16 mouse cellular contexts compared by ENCODE assay signal in genomic region chr1:43211274-43211673, GRCm38 (mm10). TPM values are rescaled to one million over a fixed set of nuclear protein-coding genes. Genes with fewer than 3 reads are reported as not detected.
"Had no signal": no experiment of that assay in that cellular context is flagged by ENCODE, and none has a peak within 500 bp of the region (broad histone marks: within the 10 kb centered on the region; RNA-seq: fewer than 3 reads in every experiment).

No protein-coding gene starts in this region.

- ATAC-seq: liver, postnatal 0 days; midbrain, embryonic 15.5 days had no signal

- H3K9ac ChIP-seq: limb, embryonic 12.5 days; liver, embryonic 13.5 days; liver, postnatal 0 days; lung, embryonic 15.5 days; midbrain, embryonic 15.5 days had no signal

- H3K4me3 ChIP-seq: limb, embryonic 12.5 days; liver, embryonic 13.5 days; lung, embryonic 15.5 days; megakaryocyte, embryonic 14.5 days; midbrain, embryonic 15.5 days had no signal

- H3K27ac ChIP-seq: limb, embryonic 12.5 days; liver, embryonic 13.5 days; lung, embryonic 15.5 days; macrophage; midbrain, embryonic 15.5 days had no signal

- H3K36me3 ChIP-seq: limb, embryonic 12.5 days; liver, embryonic 13.5 days; lung, embryonic 15.5 days; midbrain, embryonic 15.5 days had no signal

- DNase-seq: kidney, adult 8-10 months; kidney, postnatal 25 days; layer of hippocampus, adult 9-11 months; layer of hippocampus, postnatal 36 days; liver; liver, embryonic 13.5 days; liver, postnatal 0 days; right cerebral cortex, postnatal 14 days; thymus, adult 18-20 months; thymus, postnatal 14 days had no signal

- H3K9me3 ChIP-seq: limb, embryonic 12.5 days; liver, embryonic 13.5 days; lung, embryonic 15.5 days; megakaryocyte, embryonic 14.5 days; midbrain, embryonic 15.5 days had no signal

- H3K4me1 ChIP-seq: limb, embryonic 12.5 days; liver, embryonic 13.5 days; megakaryocyte, embryonic 14.5 days; midbrain, embryonic 15.5 days had no signal

- H3K4me2 ChIP-seq: limb, embryonic 12.5 days; liver, embryonic 13.5 days; lung, embryonic 15.5 days; midbrain, embryonic 11.5 days; midbrain, embryonic 15.5 days had no signal

- H3K27me3 ChIP-seq: limb, embryonic 12.5 days; liver, embryonic 13.5 days; lung, embryonic 15.5 days; midbrain, embryonic 15.5 days had no signal

RNA-seq across cellular contexts. Expression of gene Fhl2, which starts 14.5 kb away (rescaled TPM):
- polyA plus RNA-seq: macrophage had no signal
